Mouse (Mus musculus): ENCODE data around the gene Zfp39. TPM values are rescaled to one million over a fixed set of nuclear protein-coding genes. Genes with fewer than 3 reads are reported as not detected.

Gene Zfp39
- polyA plus RNA-seq, 1 experiment, result 5.4 TPM

- H3K4me1 ChIP-seq (ENCODE audit: control insufficient read depth, insufficient read depth, low read length), result peaks cover 5% of the 10 kb centered on the region; the same call in 1 of the 2 replicates
- no peak overlapping the region for H3K27ac ChIP-seq (ENCODE audit: insufficient read depth, low read length)
- no peak overlapping the region for H3K4me3 ChIP-seq (replicated peaks; ENCODE audit: insufficient read depth, low read depth, low read length)
- 46% methylated on average over 6 of the region's 6 CpGs for WGBS
- H3K27me3 ChIP-seq (ENCODE audit: control insufficient read depth, insufficient read depth, low read length), result no peaks in the 10 kb centered on the region
- no peak for TF ChIP-seq CTCF (IDR thresholded peaks at IDR 0.05; ENCODE audit: borderline replicate concordance, insufficient read depth, low read depth, low read length)
- peak in 1 of 2 experiments; percentile 29 for DNase-seq
Measured at GRCm38 (mm10) chr11:58897485-58897884, 6.5 kb downstream of the Zfp39 start.

- TF ChIP-seq CTCF (IDR thresholded peaks at IDR 0.05; ENCODE audit: borderline replicate concordance, insufficient read depth, low read depth, low read length) (no peak), POLR2A (IDR thresholded peaks at IDR 0.05; ENCODE audit: borderline replicate concordance, insufficient read depth, low read length) (no peak)
- WGBS, result 62% methylated on average over 6 of the region's 6 CpGs
- no peak overlapping the region for H3K4me3 ChIP-seq (replicated peaks; ENCODE audit: insufficient read depth, low read depth, low read length)
- peak in 1 of 2 experiments; percentile 36 for DNase-seq
- H3K4me1 ChIP-seq (ENCODE audit: control insufficient read depth, insufficient read depth, low read length), result peaks cover 5% of the 10 kb centered on the region; the same call in 1 of the 2 replicates
- H3K27me3 ChIP-seq (ENCODE audit: control insufficient read depth, insufficient read depth, low read length), result no peaks in the 10 kb centered on the region
- no peak overlapping the region for H3K27ac ChIP-seq (ENCODE audit: insufficient read depth, low read length)
Measured at GRCm38 (mm10) chr11:58894456-58894855, 9.6 kb downstream of the Zfp39 start.

- WGBS, result 89% methylated on average over 10 of the region's 10 CpGs
- Histone ChIP-seq H3K4me3 (replicated peaks; ENCODE audit: insufficient read depth, low read depth, low read length) (no peak overlapping the region), H3K27ac (ENCODE audit: insufficient read depth, low read length) (no peak overlapping the region), H3K4me1 (ENCODE audit: control insufficient read depth, insufficient read depth, low read length) (no peaks in the 10 kb centered on the region), H3K27me3 (ENCODE audit: control insufficient read depth, insufficient read depth, low read length) (no peaks in the 10 kb centered on the region)
- TF ChIP-seq CTCF (IDR thresholded peaks at IDR 0.05; ENCODE audit: borderline replicate concordance, insufficient read depth, low read depth, low read length) (no peak), POLR2A (IDR thresholded peaks at IDR 0.05; ENCODE audit: borderline replicate concordance, insufficient read depth, low read length) (no peak)
- DNase-seq, result no peak
Measured at GRCm38 (mm10) chr11:58890511-58890910, 13.5 kb downstream of the Zfp39 start.

GRCm38 (mm10) chr11:58883756-58884155 lies 20.3 kb downstream of the Zfp39 start:
- no peak for DNase-seq

GRCm38 (mm10) chr11:58870961-58871360 lies 33.1 kb downstream of the Zfp39 start:
- Histone ChIP-seq H3K27me3 (ENCODE audit: control insufficient read depth, insufficient read depth, low read length) (no peaks in the 10 kb centered on the region), H3K4me3 (replicated peaks; ENCODE audit: insufficient read depth, low read depth, low read length) (no peak overlapping the region), H3K27ac (ENCODE audit: insufficient read depth, low read length) (no peak overlapping the region), H3K4me1 (ENCODE audit: control insufficient read depth, insufficient read depth, low read length) (peaks cover 4% of the 10 kb centered on the region; the same call in 1 of the 2 replicates)
- WGBS, result 89% methylated on average over 4 of the region's 4 CpGs
- DNase-seq, result no peak
- no peak for TF ChIP-seq CTCF (IDR thresholded peaks at IDR 0.05; ENCODE audit: borderline replicate concordance, insufficient read depth, low read depth, low read length)

More at GRCm38 (mm10) chr11:58883756-58884155, 20.3 kb downstream of the Zfp39 start:
- no peaks in the 10 kb centered on the region for H3K27me3 ChIP-seq (ENCODE audit: control insufficient read depth, insufficient read depth, low read length)
- H3K4me1 ChIP-seq (ENCODE audit: control insufficient read depth, insufficient read depth, low read length), result no peaks in the 10 kb centered on the region
- H3K27ac ChIP-seq (ENCODE audit: insufficient read depth, low read length), result no peak overlapping the region
- H3K4me3 ChIP-seq (replicated peaks; ENCODE audit: insufficient read depth, low read depth, low read length), result no peak overlapping the region
- WGBS, result 85% methylated on average over 8 of the region's 8 CpGs
- TF ChIP-seq CTCF (IDR thresholded peaks at IDR 0.05; ENCODE audit: borderline replicate concordance, insufficient read depth, low read depth, low read length) (no peak), POLR2A (IDR thresholded peaks at IDR 0.05; ENCODE audit: borderline replicate concordance, insufficient read depth, low read length) (no peak)

GRCm38 (mm10) chr11:58867954-58868330 lies 36.1 kb downstream of the Zfp39 start:
- Histone ChIP-seq H3K4me3 (replicated peaks; ENCODE audit: insufficient read depth, low read depth, low read length) (peak overlapping the region; percentile 90), H3K27me3 (ENCODE audit: control insufficient read depth, insufficient read depth, low read length) (no peaks in the 10 kb centered on the region), H3K4me1 (ENCODE audit: control insufficient read depth, insufficient read depth, low read length) (peaks cover 4% of the 10 kb centered on the region; the same call in 1 of the 2 replicates), H3K27ac (ENCODE audit: insufficient read depth, low read length) (no peak overlapping the region)
- TF ChIP-seq CTCF (IDR thresholded peaks at IDR 0.05; ENCODE audit: borderline replicate concordance, insufficient read depth, low read depth, low read length) (no peak), POLR2A (IDR thresholded peaks at IDR 0.05; ENCODE audit: borderline replicate concordance, insufficient read depth, low read length) (no peak)
- DNase-seq, result no peak
- WGBS, result 61% methylated on average over 6 of the region's 6 CpGs

GRCm38 (mm10) chr11:58867039-58867953 lies 36.7 kb downstream of the Zfp39 start, which contains the start of gene 2810021J22Rik:
Gene 2810021J22Rik (plus strand): TSS chr11:58867216.
- 3% methylated on average over 37 of the region's 37 CpGs for whole genome bisulfite sequencing
- Histone ChIP-seq H3K4me3 (replicated peaks; ENCODE audit: insufficient read depth, low read depth, low read length) (peak within 1 kb of the TSS; percentile 90), H3K27me3 (ENCODE audit: control insufficient read depth, insufficient read depth, low read length) (no peaks in the 10 kb centered on the region), H3K27ac (ENCODE audit: insufficient read depth, low read length) (peak within 1 kb of the TSS; percentile 12; the same call in 1 of the 2 replicates), H3K4me1 (ENCODE audit: control insufficient read depth, insufficient read depth, low read length) (peaks cover 4% of the 10 kb centered on the region; the same call in 1 of the 2 replicates)
- TF ChIP-seq CTCF (IDR thresholded peaks at IDR 0.05; ENCODE audit: borderline replicate concordance, insufficient read depth, low read depth, low read length), result 0 out of 2 replicates have a peak, but pooled peaks have one; percentile 5
- TF ChIP-seq POLR2A (IDR thresholded peaks at IDR 0.05; ENCODE audit: borderline replicate concordance, insufficient read depth, low read length), result peak; percentile 45; the same call in 1 of the 2 replicates
- peak; percentile 84 to 86 for DNase-seq

GRCm38 (mm10) chr11:58860744-58861143 lies 43.3 kb downstream of the Zfp39 start:
- H3K27me3 ChIP-seq (ENCODE audit: control insufficient read depth, insufficient read depth, low read length), result no peaks in the 10 kb centered on the region
- no peak for TF ChIP-seq CTCF (IDR thresholded peaks at IDR 0.05; ENCODE audit: borderline replicate concordance, insufficient read depth, low read depth, low read length)
- no peak for TF ChIP-seq POLR2A (IDR thresholded peaks at IDR 0.05; ENCODE audit: borderline replicate concordance, insufficient read depth, low read length)
- no peak overlapping the region for H3K4me3 ChIP-seq (replicated peaks; ENCODE audit: insufficient read depth, low read depth, low read length)
- H3K4me1 ChIP-seq (ENCODE audit: control insufficient read depth, insufficient read depth, low read length), result no peaks in the 10 kb centered on the region
- WGBS, result 96% methylated on average over 8 of the region's 8 CpGs
- no peak overlapping the region for H3K27ac ChIP-seq (ENCODE audit: insufficient read depth, low read length)
- DNase-seq, result no peak
